Mouse (Mus musculus): ENCODE results near the gene Itprid2. TPM values are rescaled to one million over a fixed set of nuclear protein-coding genes. Genes with fewer than 3 reads are reported as not detected.

The Itprid2 gene
- polyA plus RNA-seq, 1 experiment = 21.6 TPM

DNA sequence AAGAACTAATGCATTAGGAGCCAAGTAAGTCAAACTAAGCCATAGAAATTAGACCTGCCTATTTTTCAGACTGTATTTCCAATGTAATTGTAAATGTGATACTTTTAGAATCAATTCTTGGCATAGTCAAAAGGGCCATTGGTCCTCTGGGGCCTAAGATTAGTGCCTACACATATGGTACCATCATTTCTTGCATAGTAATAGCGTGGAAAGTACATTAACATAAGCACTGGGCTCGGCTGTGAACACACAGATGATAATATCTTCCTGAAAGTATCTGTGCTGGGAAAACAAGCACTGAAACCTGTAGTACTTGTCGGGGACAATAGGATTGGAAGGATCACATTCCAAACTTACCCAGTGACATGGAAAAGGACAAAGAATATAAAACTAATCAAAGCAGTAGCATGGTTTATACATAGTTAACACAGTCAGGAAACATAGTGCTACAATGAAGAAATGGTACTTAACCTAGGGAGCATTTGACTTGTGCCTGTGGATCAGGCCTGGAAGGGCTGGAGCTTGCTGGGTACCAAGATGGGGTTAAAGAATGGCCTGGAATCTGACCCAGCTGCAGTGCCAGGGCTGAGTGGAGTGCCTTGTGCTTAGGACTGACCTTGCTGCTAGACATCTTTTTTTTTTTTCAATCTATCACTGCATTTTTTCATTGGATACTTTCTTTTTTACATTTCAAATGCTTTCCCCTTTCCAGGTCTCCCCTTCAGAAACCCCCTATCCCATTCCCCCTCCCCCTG, 29.6 kb downstream of the Itprid2 start:
- Histone ChIP-seq H3K27ac (ENCODE audit: insufficient read depth, low read length) (no peak overlapping the region), H3K4me1 (ENCODE audit: control insufficient read depth, insufficient read depth, low read length) (no peaks in the 10 kb centered on the region; the same call in 1 of the 2 replicates), H3K4me3 (replicated peaks; ENCODE audit: insufficient read depth, low read depth, low read length) (no peak overlapping the region), H3K27me3 (ENCODE audit: control insufficient read depth, insufficient read depth, low read length) (no peaks in the 10 kb centered on the region)
- TF ChIP-seq CTCF (IDR thresholded peaks at IDR 0.05; ENCODE audit: borderline replicate concordance, insufficient read depth, low read depth, low read length) = no peak
- no peak for TF ChIP-seq POLR2A (IDR thresholded peaks at IDR 0.05; ENCODE audit: borderline replicate concordance, insufficient read depth, low read length)
- no peak for DNase-seq
- 57% methylated on average over 3 of the region's 3 CpGs for WGBS

DNA sequence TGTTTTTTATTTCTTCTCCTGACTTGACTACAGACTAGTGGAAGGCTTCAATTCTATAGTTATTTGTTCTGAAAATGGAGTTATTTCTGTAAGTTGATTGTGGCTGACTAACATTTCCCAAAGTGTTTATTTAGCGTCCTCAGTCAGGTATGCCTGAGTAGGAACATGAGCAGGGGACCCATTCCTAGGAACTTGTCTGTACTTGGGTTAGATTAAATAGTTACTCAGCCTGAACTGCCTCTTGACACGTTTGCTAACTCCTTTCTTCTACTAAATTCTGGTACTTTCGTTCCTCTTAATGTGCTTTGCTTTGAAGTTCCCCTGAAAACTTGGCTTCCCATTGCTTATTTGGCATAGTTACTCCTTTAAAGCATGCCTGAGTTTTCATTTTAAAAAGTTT, 30.3 kb downstream of the Itprid2 start:
- H3K27me3 ChIP-seq (ENCODE audit: control insufficient read depth, insufficient read depth, low read length) = no peaks in the 10 kb centered on the region
- no peak for TF ChIP-seq POLR2A (IDR thresholded peaks at IDR 0.05; ENCODE audit: borderline replicate concordance, insufficient read depth, low read length)
- no peak for TF ChIP-seq CTCF (IDR thresholded peaks at IDR 0.05; ENCODE audit: borderline replicate concordance, insufficient read depth, low read depth, low read length)
- WGBS = 54% methylated on average over 3 of the region's 3 CpGs
- no peaks in the 10 kb centered on the region; the same call in 1 of the 2 replicates for H3K4me1 ChIP-seq (ENCODE audit: control insufficient read depth, insufficient read depth, low read length)
- no peak for DNase-seq
- no peak overlapping the region for H3K27ac ChIP-seq (ENCODE audit: insufficient read depth, low read length)
- H3K4me3 ChIP-seq (replicated peaks; ENCODE audit: insufficient read depth, low read depth, low read length) = no peak overlapping the region

DNA sequence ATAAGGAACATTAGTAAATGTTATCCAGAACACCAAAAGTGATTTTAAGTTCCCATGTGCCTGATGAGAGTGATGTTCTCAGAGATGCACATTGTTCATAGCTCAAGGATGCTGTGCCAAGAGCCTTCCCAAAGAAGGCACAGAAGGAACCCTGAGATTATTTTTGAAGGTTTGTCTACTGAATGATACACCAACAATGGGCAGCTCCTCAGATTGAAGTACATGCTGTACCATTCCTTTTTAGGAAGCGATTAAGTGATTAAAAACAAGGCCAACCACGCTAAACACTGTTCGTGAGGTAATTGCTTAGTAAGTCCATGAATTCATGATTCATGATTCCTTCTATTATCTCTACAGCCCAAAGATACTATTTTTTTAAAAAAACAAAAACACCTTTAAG, 40.1 kb downstream of the Itprid2 start:
- DNase-seq = no peak
- Histone ChIP-seq H3K4me1 (ENCODE audit: control insufficient read depth, insufficient read depth, low read length) (no peaks in the 10 kb centered on the region), H3K27ac (ENCODE audit: insufficient read depth, low read length) (no peak overlapping the region), H3K27me3 (ENCODE audit: control insufficient read depth, insufficient read depth, low read length) (no peaks in the 10 kb centered on the region), H3K4me3 (replicated peaks; ENCODE audit: insufficient read depth, low read depth, low read length) (no peak overlapping the region)
- 92% methylated on average over 3 of the region's 3 CpGs for WGBS
- TF ChIP-seq CTCF (IDR thresholded peaks at IDR 0.05; ENCODE audit: borderline replicate concordance, insufficient read depth, low read depth, low read length) (no peak), POLR2A (IDR thresholded peaks at IDR 0.05; ENCODE audit: borderline replicate concordance, insufficient read depth, low read length) (no peak)

DNA sequence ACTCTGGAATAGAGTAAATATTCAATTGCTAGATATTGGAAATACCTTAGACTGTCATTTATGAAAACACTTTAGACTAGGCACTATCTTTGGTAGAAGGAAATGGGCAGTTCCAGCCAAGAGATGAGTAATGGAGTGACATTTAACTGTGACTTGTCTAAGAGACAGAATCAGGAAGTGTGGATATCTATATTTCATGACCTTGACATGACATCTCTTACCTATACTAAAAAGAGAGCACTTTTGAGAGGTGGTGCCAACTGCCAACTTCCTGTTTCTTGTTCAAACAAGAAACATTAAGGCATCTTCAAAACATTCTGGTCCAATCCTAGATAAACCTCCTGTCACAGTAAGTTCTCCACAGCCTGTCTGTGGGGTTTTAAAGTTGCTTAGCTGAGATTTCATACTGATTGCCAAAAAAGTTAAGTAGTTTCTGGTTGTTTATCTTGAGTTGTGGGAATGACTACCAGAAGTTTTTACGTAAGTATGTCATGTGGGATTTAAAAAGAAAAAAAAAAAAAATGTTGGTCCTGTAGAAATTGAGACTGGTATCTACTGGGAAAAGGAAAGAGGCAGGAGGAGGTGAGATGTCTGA, 42.6 kb downstream of the Itprid2 start:
- WGBS = 96% methylated on average over 1 of the region's 1 CpGs
- DNase-seq = no peak

DNA sequence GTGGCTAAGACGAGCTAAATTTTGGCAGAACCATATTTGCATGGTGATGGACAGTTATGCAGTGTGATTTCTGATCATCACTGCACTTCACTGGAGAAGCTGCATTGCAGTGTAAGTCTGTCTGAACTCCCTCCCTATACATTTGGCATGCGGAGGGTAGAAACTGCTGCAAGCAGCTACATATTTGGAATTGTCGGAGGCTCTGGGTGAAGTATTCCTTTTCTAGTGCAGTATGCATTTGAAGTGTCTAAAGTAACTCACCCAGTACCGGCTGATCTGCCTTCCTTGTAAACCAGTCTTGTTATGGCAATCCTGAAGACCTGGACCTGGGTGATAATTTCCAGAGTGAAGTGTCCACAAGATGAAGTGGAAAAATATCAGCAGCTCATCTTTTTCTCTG, 46.5 kb downstream of the Itprid2 start:
- DNase-seq = no peak
- Histone ChIP-seq H3K4me3 (replicated peaks; ENCODE audit: insufficient read depth, low read depth, low read length) (no peak overlapping the region), H3K4me1 (ENCODE audit: control insufficient read depth, insufficient read depth, low read length) (no peaks in the 10 kb centered on the region), H3K27ac (ENCODE audit: insufficient read depth, low read length) (no peak overlapping the region), H3K27me3 (ENCODE audit: control insufficient read depth, insufficient read depth, low read length) (no peaks in the 10 kb centered on the region)
- 92% methylated on average over 4 of the region's 4 CpGs for WGBS
- no peak for TF ChIP-seq CTCF (IDR thresholded peaks at IDR 0.05; ENCODE audit: borderline replicate concordance, insufficient read depth, low read depth, low read length)
- TF ChIP-seq POLR2A (IDR thresholded peaks at IDR 0.05; ENCODE audit: borderline replicate concordance, insufficient read depth, low read length) = no peak

More for the DNA sequence above, 42.6 kb downstream of the Itprid2 start:
- TF ChIP-seq CTCF (IDR thresholded peaks at IDR 0.05; ENCODE audit: borderline replicate concordance, insufficient read depth, low read depth, low read length) = no peak
- no peak for TF ChIP-seq POLR2A (IDR thresholded peaks at IDR 0.05; ENCODE audit: borderline replicate concordance, insufficient read depth, low read length)
- H3K4me1 ChIP-seq (ENCODE audit: control insufficient read depth, insufficient read depth, low read length) = no peaks in the 10 kb centered on the region
- no peak overlapping the region for H3K27ac ChIP-seq (ENCODE audit: insufficient read depth, low read length)
- no peaks in the 10 kb centered on the region for H3K27me3 ChIP-seq (ENCODE audit: control insufficient read depth, insufficient read depth, low read length)
- no peak overlapping the region for H3K4me3 ChIP-seq (replicated peaks; ENCODE audit: insufficient read depth, low read depth, low read length)

DNA sequence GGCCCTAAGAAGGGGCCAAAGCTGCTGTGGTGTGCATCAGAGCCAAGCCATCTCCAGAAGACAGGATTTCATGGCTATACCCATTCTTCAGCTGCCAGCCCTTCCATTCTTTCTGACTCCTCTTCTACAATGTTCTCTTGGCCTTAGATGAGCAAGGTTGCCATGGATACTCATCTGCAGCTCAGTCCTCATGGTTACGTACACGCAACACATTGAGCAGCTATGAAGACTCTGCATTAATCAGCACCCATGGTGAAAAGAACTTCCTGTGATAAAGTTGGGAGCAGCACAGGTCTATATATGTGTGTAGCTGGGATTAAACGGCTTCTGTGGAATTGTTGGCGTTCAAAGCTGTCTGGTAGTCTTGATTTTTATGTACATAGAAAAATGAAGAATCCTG, 48.1 kb downstream of the Itprid2 start:
- no peak overlapping the region for H3K4me3 ChIP-seq (replicated peaks; ENCODE audit: insufficient read depth, low read depth, low read length)
- DNase-seq = no peak
- H3K4me1 ChIP-seq (ENCODE audit: control insufficient read depth, insufficient read depth, low read length) = no peaks in the 10 kb centered on the region
- no peak overlapping the region for H3K27ac ChIP-seq (ENCODE audit: insufficient read depth, low read length)
- no peaks in the 10 kb centered on the region for H3K27me3 ChIP-seq (ENCODE audit: control insufficient read depth, insufficient read depth, low read length)
- WGBS = 77% methylated on average over 4 of the region's 4 CpGs
- no peak for TF ChIP-seq POLR2A (IDR thresholded peaks at IDR 0.05; ENCODE audit: borderline replicate concordance, insufficient read depth, low read length)
- no peak for TF ChIP-seq CTCF (IDR thresholded peaks at IDR 0.05; ENCODE audit: borderline replicate concordance, insufficient read depth, low read depth, low read length)

DNA sequence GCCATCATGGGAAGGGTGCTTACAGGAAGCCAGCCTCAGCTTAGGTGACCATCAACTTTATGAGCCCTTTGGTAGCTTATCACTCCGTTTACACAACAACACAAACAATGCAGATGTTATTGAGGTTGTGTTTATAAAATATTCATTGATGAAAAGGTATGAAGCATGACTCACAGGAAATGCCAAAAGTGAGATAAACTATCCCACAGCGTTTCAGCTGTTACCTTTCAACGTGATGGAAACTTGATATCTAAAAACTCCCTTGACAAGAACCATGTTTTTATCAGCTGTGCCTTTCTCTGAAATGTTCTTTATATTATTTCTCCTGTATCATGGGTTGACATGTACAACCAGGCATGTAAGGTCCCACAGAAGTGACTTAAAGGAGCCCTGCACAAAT, 55.7 kb downstream of the Itprid2 start:
- Histone ChIP-seq H3K27ac (ENCODE audit: insufficient read depth, low read length) (no peak overlapping the region), H3K4me3 (replicated peaks; ENCODE audit: insufficient read depth, low read depth, low read length) (no peak overlapping the region), H3K4me1 (ENCODE audit: control insufficient read depth, insufficient read depth, low read length) (no peaks in the 10 kb centered on the region), H3K27me3 (ENCODE audit: control insufficient read depth, insufficient read depth, low read length) (no peaks in the 10 kb centered on the region)
- DNase-seq = no peak
- TF ChIP-seq CTCF (IDR thresholded peaks at IDR 0.05; ENCODE audit: borderline replicate concordance, insufficient read depth, low read depth, low read length) (no peak), POLR2A (IDR thresholded peaks at IDR 0.05; ENCODE audit: borderline replicate concordance, insufficient read depth, low read length) (no peak)
- WGBS = 82% methylated on average over 3 of the region's 3 CpGs

DNA sequence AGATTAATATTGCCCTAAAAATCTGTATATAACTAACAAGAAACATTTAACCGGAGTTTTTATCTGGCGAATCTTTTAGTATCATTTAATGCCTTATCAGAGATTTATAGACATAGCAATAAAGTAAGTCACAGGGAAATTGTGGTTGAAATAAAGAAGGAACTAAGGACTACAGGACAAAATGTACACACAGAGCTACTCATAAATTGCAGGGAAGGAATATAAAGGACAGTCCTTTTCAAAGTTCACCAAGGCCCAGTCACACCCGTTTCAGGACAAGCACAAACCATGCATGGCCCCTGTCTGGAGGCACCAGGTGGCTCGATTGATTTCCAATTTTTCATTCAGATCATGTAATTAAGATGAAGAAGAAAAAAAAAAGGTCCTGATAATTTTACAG, 60.0 kb downstream of the Itprid2 start:
- no peaks in the 10 kb centered on the region for H3K27me3 ChIP-seq (ENCODE audit: control insufficient read depth, insufficient read depth, low read length)
- H3K27ac ChIP-seq (ENCODE audit: insufficient read depth, low read length) = no peak overlapping the region
- no peak overlapping the region for H3K4me3 ChIP-seq (replicated peaks; ENCODE audit: insufficient read depth, low read depth, low read length)
- TF ChIP-seq POLR2A (IDR thresholded peaks at IDR 0.05; ENCODE audit: borderline replicate concordance, insufficient read depth, low read length) = no peak
- no peak for TF ChIP-seq CTCF (IDR thresholded peaks at IDR 0.05; ENCODE audit: borderline replicate concordance, insufficient read depth, low read depth, low read length)
- no peaks in the 10 kb centered on the region for H3K4me1 ChIP-seq (ENCODE audit: control insufficient read depth, insufficient read depth, low read length)
- 90% methylated on average over 4 of the region's 4 CpGs for WGBS
- no peak for DNase-seq
